Mouse (Mus musculus): ENCODE data around the gene Slc2a9. TPM values are rescaled to one million over a fixed set of nuclear protein-coding genes. Genes with fewer than 3 reads are reported as not detected.

Gene Slc2a9
- polyA plus RNA-seq, 1 experiment = 9.7 TPM

GRCm38 (mm10) chr5:38470881-38471280, 32.1 kb downstream of the Slc2a9 start:
- H3K4me1 ChIP-seq (ENCODE audit: control insufficient read depth, insufficient read depth, low read length) = peaks cover 8% of the 10 kb centered on the region; the same call in 1 of the 2 replicates
- 80% methylated on average over 6 of the region's 6 CpGs for WGBS
- TF ChIP-seq CTCF (conservative IDR thresholded peaks at IDR 0.05; ENCODE audit: insufficient read depth, insufficient read length, low read depth, low read length) (no peak), POLR2A (IDR thresholded peaks at IDR 0.05; ENCODE audit: low read depth, low read length) (no peak)
- H3K27me3 ChIP-seq (replicated peaks; ENCODE audit: control insufficient read depth, insufficient read depth, low read length) = no peaks in the 10 kb centered on the region
- no peak overlapping the region for H3K27ac ChIP-seq (ENCODE audit: insufficient read depth, low read depth, low read length)
- no peak overlapping the region for H3K4me3 ChIP-seq (ENCODE audit: insufficient read depth, low read depth, low read length)
- no peak for DNase-seq
- no peaks in the 10 kb centered on the region for H3K36me3 ChIP-seq (ENCODE audit: control insufficient read depth, insufficient read depth, low read length)

- Histone ChIP-seq H3K4me1 (ENCODE audit: control insufficient read depth, insufficient read depth, low read length) (peaks cover 8% of the 10 kb centered on the region; the same call in 1 of the 2 replicates), H3K27me3 (replicated peaks; ENCODE audit: control insufficient read depth, insufficient read depth, low read length) (no peaks in the 10 kb centered on the region), H3K4me3 (ENCODE audit: insufficient read depth, low read depth, low read length) (no peak overlapping the region), H3K36me3 (ENCODE audit: control insufficient read depth, insufficient read depth, low read length) (no peaks in the 10 kb centered on the region), H3K27ac (ENCODE audit: insufficient read depth, low read depth, low read length) (no peak overlapping the region)
- TF ChIP-seq POLR2A (IDR thresholded peaks at IDR 0.05; ENCODE audit: low read depth, low read length) (no peak), CTCF (conservative IDR thresholded peaks at IDR 0.05; ENCODE audit: insufficient read depth, insufficient read length, low read depth, low read length) (peak; percentile 74)
- DNase-seq = peak; percentile 75
- WGBS = 22% methylated on average over 5 of the region's 5 CpGs
Measured at GRCm38 (mm10) chr5:38469891-38470578, 32.9 kb downstream of the Slc2a9 start.

GRCm38 (mm10) chr5:38466569-38467110, 36.3 kb downstream of the Slc2a9 start:
- H3K27me3 ChIP-seq (replicated peaks; ENCODE audit: control insufficient read depth, insufficient read depth, low read length) = no peaks in the 10 kb centered on the region
- no peak for TF ChIP-seq CTCF (conservative IDR thresholded peaks at IDR 0.05; ENCODE audit: insufficient read depth, insufficient read length, low read depth, low read length)
- no peak for TF ChIP-seq POLR2A (IDR thresholded peaks at IDR 0.05; ENCODE audit: low read depth, low read length)
- no peak overlapping the region for H3K27ac ChIP-seq (ENCODE audit: insufficient read depth, low read depth, low read length)
- H3K4me1 ChIP-seq (ENCODE audit: control insufficient read depth, insufficient read depth, low read length) = peaks cover 8% of the 10 kb centered on the region; the same call in 1 of the 2 replicates
- H3K36me3 ChIP-seq (ENCODE audit: control insufficient read depth, insufficient read depth, low read length) = no peaks in the 10 kb centered on the region
- H3K4me3 ChIP-seq (ENCODE audit: insufficient read depth, low read depth, low read length) = no peak overlapping the region
- peak; percentile 67 for DNase-seq
- WGBS = 53% methylated on average over 5 of the region's 5 CpGs

GRCm38 (mm10) chr5:38461261-38461660, 41.7 kb downstream of the Slc2a9 start:
- H3K36me3 ChIP-seq (ENCODE audit: control insufficient read depth, insufficient read depth, low read length) = no peaks in the 10 kb centered on the region
- no peak for TF ChIP-seq CTCF (conservative IDR thresholded peaks at IDR 0.05; ENCODE audit: insufficient read depth, insufficient read length, low read depth, low read length)
- TF ChIP-seq POLR2A (IDR thresholded peaks at IDR 0.05; ENCODE audit: low read depth, low read length) = no peak
- no peaks in the 10 kb centered on the region for H3K27me3 ChIP-seq (replicated peaks; ENCODE audit: control insufficient read depth, insufficient read depth, low read length)
- H3K4me1 ChIP-seq (ENCODE audit: control insufficient read depth, insufficient read depth, low read length) = 0 out of 2 replicates have a peak, but pooled peaks cover under 1% of the 10 kb centered on the region
- no peak overlapping the region for H3K27ac ChIP-seq (ENCODE audit: insufficient read depth, low read depth, low read length)
- WGBS = 68% methylated on average over 5 of the region's 5 CpGs
- DNase-seq = no peak
- no peak overlapping the region for H3K4me3 ChIP-seq (ENCODE audit: insufficient read depth, low read depth, low read length)

- no peak for DNase-seq
- TF ChIP-seq CTCF (conservative IDR thresholded peaks at IDR 0.05; ENCODE audit: insufficient read depth, insufficient read length, low read depth, low read length) (no peak), POLR2A (IDR thresholded peaks at IDR 0.05; ENCODE audit: low read depth, low read length) (no peak)
- Histone ChIP-seq H3K27ac (ENCODE audit: insufficient read depth, low read depth, low read length) (no peak overlapping the region), H3K36me3 (ENCODE audit: control insufficient read depth, insufficient read depth, low read length) (no peaks in the 10 kb centered on the region), H3K4me3 (ENCODE audit: insufficient read depth, low read depth, low read length) (no peak overlapping the region), H3K27me3 (replicated peaks; ENCODE audit: control insufficient read depth, insufficient read depth, low read length) (no peaks in the 10 kb centered on the region), H3K4me1 (ENCODE audit: control insufficient read depth, insufficient read depth, low read length) (no peaks in the 10 kb centered on the region)
- WGBS = 91% methylated on average over 3 of the region's 3 CpGs
Measured at GRCm38 (mm10) chr5:38450936-38451335, 52.0 kb downstream of the Slc2a9 start.

GRCm38 (mm10) chr5:38449607-38450006, 53.3 kb downstream of the Slc2a9 start:
- Histone ChIP-seq H3K27me3 (replicated peaks; ENCODE audit: control insufficient read depth, insufficient read depth, low read length) (no peaks in the 10 kb centered on the region), H3K36me3 (ENCODE audit: control insufficient read depth, insufficient read depth, low read length) (no peaks in the 10 kb centered on the region), H3K4me1 (ENCODE audit: control insufficient read depth, insufficient read depth, low read length) (no peaks in the 10 kb centered on the region), H3K4me3 (ENCODE audit: insufficient read depth, low read depth, low read length) (no peak overlapping the region), H3K27ac (ENCODE audit: insufficient read depth, low read depth, low read length) (no peak overlapping the region)
- 79% methylated on average over 7 of the region's 8 CpGs for WGBS
- TF ChIP-seq CTCF (conservative IDR thresholded peaks at IDR 0.05; ENCODE audit: insufficient read depth, insufficient read length, low read depth, low read length) (no peak), POLR2A (IDR thresholded peaks at IDR 0.05; ENCODE audit: low read depth, low read length) (no peak)
- no peak for DNase-seq

GRCm38 (mm10) chr5:38448121-38448520, 54.8 kb downstream of the Slc2a9 start:
- H3K4me3 ChIP-seq (ENCODE audit: insufficient read depth, low read depth, low read length) = no peak overlapping the region
- H3K36me3 ChIP-seq (ENCODE audit: control insufficient read depth, insufficient read depth, low read length) = no peaks in the 10 kb centered on the region
- WGBS = 93% methylated on average over 3 of the region's 3 CpGs
- no peak for DNase-seq
- H3K27me3 ChIP-seq (replicated peaks; ENCODE audit: control insufficient read depth, insufficient read depth, low read length) = no peaks in the 10 kb centered on the region
- no peak for TF ChIP-seq CTCF (conservative IDR thresholded peaks at IDR 0.05; ENCODE audit: insufficient read depth, insufficient read length, low read depth, low read length)
- no peak for TF ChIP-seq POLR2A (IDR thresholded peaks at IDR 0.05; ENCODE audit: low read depth, low read length)
- no peaks in the 10 kb centered on the region for H3K4me1 ChIP-seq (ENCODE audit: control insufficient read depth, insufficient read depth, low read length)
- H3K27ac ChIP-seq (ENCODE audit: insufficient read depth, low read depth, low read length) = no peak overlapping the region

Measured in kidney, adult 2 months (tissue).